Mouse (Mus musculus) midbrain, embryonic 12.5 days (tissue): Measurements from ENCODE around the gene Rictor. TPM values are rescaled to one million over a fixed set of nuclear protein-coding genes. Genes with fewer than 3 reads are reported as not detected.

ENCODE experiments used
- ATAC-seq: fragments of 200-750 bp; cut with Nextera tagmentation; 2 replicates; pipeline ENCODE4 v1.8.0; 2017; ENCODE audit warnings: low read depth, moderate TSS enrichment, moderate library complexity; ENCODE audit not compliant: low FRiP score
- H3K27ac ChIP-seq: fragments of 300-500 bp; sonication (generic); replicated peaks from 2 replicates; pipeline ENCODE4 v1.5.1; 2016; ENCODE audit warnings: mild to moderate bottlenecking
- H3K27me3 ChIP-seq: fragments of 300-500 bp; sonication (generic); 2 replicates; pipeline ENCODE4 v1.6.1; 2016; ENCODE audit warnings: mild to moderate bottlenecking
- H3K36me3 ChIP-seq: fragments of 300-500 bp; sonication (generic); 2 replicates; pipeline ENCODE4 v1.6.1; 2016
- H3K4me1 ChIP-seq: fragments of 300-500 bp; sonication (generic); 2 replicates; pipeline ENCODE4 v1.6.1; 2016
- H3K4me2 ChIP-seq: fragments of 300-500 bp; sonication (generic); replicated peaks from 2 replicates; pipeline ENCODE4 v1.6.1; 2016; ENCODE audit warnings: mild to moderate bottlenecking, moderate library complexity
- H3K4me3 ChIP-seq: fragments of 300-500 bp; sonication (generic); 2 replicates; pipeline ENCODE4 v1.5.1; 2016; ENCODE audit warnings: mild to moderate bottlenecking
- H3K9ac ChIP-seq: fragments of 300-500 bp; sonication (generic); replicated peaks from 2 replicates; pipeline ENCODE4 v1.6.1; 2016; ENCODE audit warnings: mild to moderate bottlenecking, moderate library complexity
- H3K9me3 ChIP-seq: fragments of 300-500 bp; sonication (generic); 2 replicates; pipeline ENCODE4 v1.6.1; 2016; ENCODE audit warnings: mild to moderate bottlenecking
- WGBS: fragments of 180-500 bp; shearing (Covaris S2); methylation state at CpG from one replicate; pipeline ENCODE4 v1.1.7; 2016; 5-methylcytosine and 5-hydroxymethylcytosine counted together
- polyA plus RNA-seq: library from polyadenylated mRNA; unstranded; fragments of >200 nt; fragmentation: Nextera tagmentation; extraction: Ambion mirVana; gene quantifications from 2 replicates; pipeline ENCODE4 v1.2.1, GENCODE M21; 2016

Gene Rictor
- polyA plus RNA-seq, 1 experiment from 2014 or later, result 59.0 TPM

DNA sequence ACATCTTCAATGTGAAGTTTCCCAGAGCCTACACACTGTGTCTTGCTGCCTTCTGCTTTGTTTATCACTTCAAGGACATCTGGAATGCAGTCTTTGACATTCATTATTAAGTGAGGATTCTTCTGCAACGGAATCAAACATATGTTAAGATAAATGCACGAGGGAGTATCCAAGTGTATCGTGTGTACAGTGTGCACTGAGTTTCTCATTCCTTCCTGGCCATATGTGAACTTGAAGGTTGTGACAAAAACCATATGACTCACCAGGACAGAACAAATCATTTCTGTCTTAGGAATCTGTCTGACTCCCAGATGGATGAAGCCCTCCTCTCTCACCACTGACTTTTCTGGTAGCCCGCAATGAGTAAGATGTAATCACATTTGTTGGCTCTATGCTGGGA lies 107.6 kb downstream of the Rictor start:
- no peaks in the 10 kb centered on the region for H3K36me3 ChIP-seq
- H3K4me3 ChIP-seq, result no peak overlapping the region
- no peaks in the 10 kb centered on the region for H3K27me3 ChIP-seq
- H3K4me1 ChIP-seq, result no peaks in the 10 kb centered on the region
- 86% methylated on average over 4 of the region's 4 CpGs for WGBS
- no peak overlapping the region for H3K27ac ChIP-seq
- no peak overlapping the region for H3K9ac ChIP-seq
- no peak overlapping the region for H3K4me2 ChIP-seq
- no peak for ATAC-seq
- peaks cover 5% of the 10 kb centered on the region; the same call in 1 of the 2 replicates for H3K9me3 ChIP-seq

DNA sequence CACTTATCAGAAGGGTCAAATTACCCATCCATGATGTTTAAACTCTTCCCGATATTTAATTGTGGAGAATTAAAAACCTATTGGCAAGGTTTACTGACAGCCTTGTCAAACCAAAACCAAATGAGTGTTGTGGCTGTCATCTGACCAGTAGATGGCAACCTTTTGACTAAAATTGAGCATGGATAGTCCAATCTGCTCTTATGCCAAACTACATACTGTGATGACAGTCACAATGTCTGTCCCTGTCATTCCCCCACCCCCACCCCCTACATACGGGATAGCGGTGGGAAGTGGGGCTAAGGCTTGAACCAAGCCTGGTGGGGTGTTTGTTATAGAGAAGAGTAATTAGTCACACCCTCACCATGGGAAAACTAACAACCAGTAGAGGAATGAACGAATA lies 132.0 kb downstream of the Rictor start:
- Histone ChIP-seq H3K4me1 (no peaks in the 10 kb centered on the region), H3K4me3 (no peak overlapping the region), H3K36me3 (no peaks in the 10 kb centered on the region), H3K27me3 (no peaks in the 10 kb centered on the region), H3K27ac (no peak overlapping the region), H3K9ac (no peak overlapping the region), H3K9me3 (no peaks in the 10 kb centered on the region), H3K4me2 (no peak overlapping the region)
- ATAC-seq, result no peak
- 52% methylated on average over 4 of the region's 4 CpGs for WGBS

DNA sequence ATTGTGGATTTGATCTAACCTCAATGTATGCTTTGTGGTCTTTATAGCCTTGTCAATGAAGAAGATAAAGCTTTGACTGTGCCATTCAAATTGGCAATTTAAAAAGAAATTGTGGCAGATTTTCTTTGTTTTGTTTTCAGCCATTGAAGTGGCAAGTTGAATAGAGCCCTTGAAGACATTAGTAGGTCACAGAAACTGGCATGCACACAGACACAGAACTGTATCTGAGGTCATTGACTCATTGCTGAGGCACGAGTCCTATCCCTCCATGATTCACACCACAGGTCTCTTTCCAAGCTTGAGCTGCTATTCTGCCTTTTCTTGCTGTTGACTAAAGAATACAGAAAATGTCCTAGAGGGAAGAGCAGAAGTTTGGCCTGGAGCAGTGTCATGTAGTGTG lies 141.7 kb downstream of the Rictor start:
- H3K4me2 ChIP-seq, result no peak overlapping the region
- H3K27me3 ChIP-seq, result no peaks in the 10 kb centered on the region
- H3K36me3 ChIP-seq, result no peaks in the 10 kb centered on the region
- no peak overlapping the region for H3K27ac ChIP-seq
- WGBS, result 50% methylated on average over 1 of the region's 1 CpGs
- H3K4me1 ChIP-seq, result no peaks in the 10 kb centered on the region
- H3K4me3 ChIP-seq, result no peak overlapping the region
- H3K9ac ChIP-seq, result no peak overlapping the region
- ATAC-seq, result no peak
- no peaks in the 10 kb centered on the region for H3K9me3 ChIP-seq

Other genes starting within 250 kb of the Rictor start
- gene Fyb, start 185.5 kb upstream of the Rictor start, polyA plus RNA-seq, result 3.4 and 5.4 TPM in 2 replicates
- 0.70 and 0.80 TPM in 2 replicates for gene Osmr, start 166.6 kb downstream of the Rictor start, polyA plus RNA-seq